Mouse (Mus musculus) adrenal gland, postnatal 25 days (tissue): ENCODE measurements around the gene Zfp704. TPM values are rescaled to one million over a fixed set of nuclear protein-coding genes. Genes with fewer than 3 reads are reported as not detected.
A peak's percentile ranks its signal among the peaks of the same experiment; 100 is the strongest.

Experiments used
- DNase-seq: peaks from one replicate; pipeline ENCODE4 v3.0.0; 2021; ENCODE audit warnings: mixed read lengths
- long read RNA-seq: library from polyadenylated mRNA; stranded (forward); transcript quantifications from one replicate; pipeline ENCODE4 v2.0.0, GENCODE M21; 2021
- total RNA-seq: library from RNA; stranded (reverse); gene quantifications from 2 replicates; pipeline ENCODE4 v1.2.3, GENCODE M21; 2021

Zfp704 gene
- 13.6 and 18.7 TPM in 2 replicates for total RNA-seq
- long read RNA-seq, full-length matches to known transcripts, result 4 of 9 reads
- long read RNA-seq, partial matches to known transcripts, result 2 of 9 reads
- long read RNA-seq, other reads (novel, unspliced or antisense), result 3 of 9 reads

GRCm38 (mm10) chr3:9609581-9610341 lies at the start of gene Zfp704:
Zfp704 (minus strand) TSS chr3:9610085.
- DNase-seq, result peak; percentile 73

DNA sequence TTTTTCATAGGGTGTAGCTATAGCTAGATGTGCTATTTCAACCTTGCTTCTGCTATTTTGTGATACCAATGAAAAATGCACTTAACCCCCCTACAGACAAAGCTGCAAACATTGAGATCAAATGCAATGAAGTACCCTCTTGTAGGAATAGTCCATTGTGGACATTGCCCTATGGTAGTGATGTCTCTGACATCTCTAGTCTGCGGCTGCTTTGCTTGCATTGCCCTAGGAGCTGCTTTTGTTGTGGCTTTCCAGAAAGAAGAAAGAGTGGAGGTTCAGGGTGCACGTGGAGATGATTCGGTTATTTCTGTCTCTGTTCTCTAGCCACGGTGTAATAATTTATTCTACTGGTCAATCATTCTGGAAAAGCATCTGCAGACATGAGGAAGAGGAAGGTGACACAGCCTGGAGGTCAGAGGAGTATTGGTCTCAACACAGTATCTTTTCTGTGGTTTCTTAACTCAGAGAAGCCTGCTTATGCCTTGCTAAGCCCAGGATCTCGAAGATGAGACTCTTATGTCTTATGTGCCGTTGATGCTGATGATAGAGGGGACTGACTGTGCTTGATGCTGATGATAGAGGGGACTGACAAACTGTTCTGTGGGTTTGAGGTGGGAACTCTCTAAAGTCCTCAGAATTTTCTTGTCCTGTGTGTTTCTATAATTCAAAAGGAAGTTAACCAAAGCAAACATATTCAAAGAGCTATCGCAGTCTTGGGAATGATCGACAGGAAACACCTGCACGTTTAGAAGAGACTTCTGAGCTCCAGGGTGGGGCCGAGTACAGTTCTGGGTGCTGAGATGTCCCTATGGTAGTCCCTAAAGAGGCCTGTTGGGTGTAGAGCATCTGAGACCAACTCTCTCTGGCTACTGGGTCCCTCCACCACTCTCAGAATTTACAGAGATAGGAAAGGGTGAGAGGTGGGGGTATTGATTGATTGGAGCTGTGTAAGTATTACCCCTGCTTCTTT lies 23.4 kb upstream of the Zfp704 start:
- DNase-seq, result no peak

GRCm38 (mm10) chr3:9629951-9630350 lies 20.1 kb upstream of the Zfp704 start:
- DNase-seq, result no peak

- DNase-seq, result no peak
Observed at GRCm38 (mm10) chr3:9628041-9628440, 18.2 kb upstream of the Zfp704 start.

- DNase-seq, result no peak
Observed at GRCm38 (mm10) chr3:9626149-9626548, 16.3 kb upstream of the Zfp704 start.

GRCm38 (mm10) chr3:9620611-9621010 lies 10.7 kb upstream of the Zfp704 start:
- no peak for DNase-seq

DNA sequence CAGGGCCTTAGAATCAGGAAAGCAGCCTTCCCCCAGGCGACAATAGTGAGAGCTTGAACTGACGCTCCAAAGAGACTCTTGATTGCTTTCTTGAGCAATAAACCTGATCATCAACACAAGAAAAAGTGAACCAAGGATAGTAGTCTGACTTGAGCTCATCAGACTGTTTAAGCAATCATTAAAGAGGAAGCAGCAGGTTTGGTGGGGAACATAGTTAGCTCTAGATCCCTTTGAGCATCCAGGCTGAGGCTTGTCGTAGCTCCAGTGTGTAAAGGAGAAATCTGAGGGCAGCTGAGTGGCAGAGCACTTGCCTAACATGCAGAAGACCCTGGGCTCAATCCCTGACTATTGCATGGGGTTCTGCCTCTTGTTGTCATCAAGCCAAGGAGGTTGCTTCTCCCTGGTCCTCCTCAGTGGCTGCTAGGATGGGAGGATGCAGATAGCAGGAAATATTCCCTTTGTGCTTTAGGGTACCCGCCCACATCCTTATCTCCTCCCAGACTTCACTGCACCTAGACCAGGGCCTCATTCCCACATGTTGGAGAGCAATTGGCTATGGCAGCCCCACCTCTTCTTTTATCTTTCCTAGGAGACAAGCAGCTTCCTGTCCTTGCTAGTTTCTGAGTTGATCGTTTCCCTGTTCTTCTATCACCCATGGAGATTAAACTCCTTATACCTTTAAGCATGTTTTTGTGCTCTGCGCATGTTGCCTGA lies 9.8 kb upstream of the Zfp704 start:
- DNase-seq, result no peak

GRCm38 (mm10) chr3:9617101-9617500 lies 7.2 kb upstream of the Zfp704 start:
- DNase-seq, result no peak

DNA sequence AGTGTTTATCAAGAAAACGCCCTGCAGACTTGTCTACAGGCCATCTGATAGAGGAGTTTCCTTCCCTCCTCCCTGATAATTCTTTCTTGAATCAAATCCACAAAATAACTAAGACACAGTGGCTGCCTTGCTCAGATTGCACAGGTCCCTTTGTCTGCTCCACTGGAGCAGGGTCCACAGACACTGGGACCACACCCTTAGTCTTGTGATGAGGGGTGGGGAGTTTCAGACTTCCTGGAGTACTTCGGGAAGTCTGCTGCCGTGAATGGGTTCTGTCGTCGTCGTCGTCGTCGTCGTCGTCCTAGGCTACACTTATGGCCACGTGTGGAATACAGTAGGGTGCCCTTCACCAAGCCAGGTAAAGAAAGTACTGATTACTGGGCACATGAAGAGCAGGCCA lies 4.8 kb upstream of the Zfp704 start:
- no peak for DNase-seq

- no peak for DNase-seq
Observed at GRCm38 (mm10) chr3:9614011-9614410, 4.1 kb upstream of the Zfp704 start.

- DNase-seq, result no peak
Observed at GRCm38 (mm10) chr3:9611226-9611625, 1.3 kb upstream of the Zfp704 start.

GRCm38 (mm10) chr3:9610426-9610825 lies 541 bp upstream of the Zfp704 start:
- no peak for DNase-seq

DNA sequence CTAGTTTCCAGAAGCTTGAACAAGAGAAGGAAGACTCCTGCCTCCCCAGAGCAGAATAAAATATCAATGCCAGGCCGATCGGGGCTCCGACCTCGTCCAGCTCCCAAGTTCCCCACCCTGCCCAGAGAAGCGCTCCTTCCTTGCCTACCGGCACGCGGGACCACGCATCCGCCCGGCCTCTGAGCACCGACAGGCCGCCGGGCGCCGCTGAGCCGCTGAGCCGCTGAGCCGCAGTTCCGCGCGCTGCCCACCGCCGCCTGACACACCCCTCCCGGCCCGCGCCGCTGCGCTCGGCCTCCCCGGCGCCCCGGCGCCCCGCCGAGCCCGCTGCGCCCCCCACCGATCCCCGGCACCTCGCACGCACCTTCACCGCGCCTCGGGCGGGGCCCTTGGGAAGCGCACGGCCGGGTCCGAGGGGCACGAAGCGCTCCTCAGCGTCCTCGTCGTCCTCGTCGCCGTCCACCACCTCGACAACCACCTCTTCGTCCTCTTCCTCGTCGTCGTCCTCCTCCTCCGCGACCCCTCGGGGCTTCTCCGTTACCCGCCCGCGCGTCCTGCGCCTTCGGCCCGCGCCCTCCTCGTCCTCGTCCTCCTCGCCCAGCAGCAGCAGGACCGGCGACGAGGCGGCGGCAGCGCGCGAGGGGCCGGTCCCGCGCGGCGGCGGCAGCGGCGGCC lies 842 bp downstream of the Zfp704 start:
- DNase-seq, result peak; percentile 58

DNA sequence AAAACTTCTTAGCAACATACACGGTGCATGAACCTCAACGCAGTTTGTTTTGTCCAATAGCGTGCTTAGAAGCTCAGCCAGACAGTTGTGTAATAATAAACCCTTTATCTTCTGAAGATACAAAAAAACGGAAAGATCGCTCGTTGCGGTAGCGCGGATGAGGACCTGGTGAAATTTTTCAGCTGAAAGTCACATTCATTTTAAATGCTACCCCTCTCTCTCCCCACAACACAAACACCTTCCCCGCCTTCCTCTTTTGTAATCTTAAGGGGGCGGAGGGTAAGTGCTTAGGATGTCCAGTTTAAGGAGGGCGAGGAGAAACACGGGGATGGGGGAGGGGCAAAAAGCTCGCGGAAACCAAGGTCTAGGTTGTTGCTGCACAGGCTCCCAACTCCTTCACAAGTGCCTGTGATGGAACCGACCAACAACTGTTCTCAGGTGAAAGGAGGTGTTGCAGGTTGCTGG lies 1.4 kb downstream of the Zfp704 start:
- DNase-seq, result peak; percentile 39

- DNase-seq, result no peak
Observed at GRCm38 (mm10) chr3:9607686-9608085, 2.2 kb downstream of the Zfp704 start.

- DNase-seq, result no peak
Observed at GRCm38 (mm10) chr3:9605784-9606706, 3.8 kb downstream of the Zfp704 start.

DNA sequence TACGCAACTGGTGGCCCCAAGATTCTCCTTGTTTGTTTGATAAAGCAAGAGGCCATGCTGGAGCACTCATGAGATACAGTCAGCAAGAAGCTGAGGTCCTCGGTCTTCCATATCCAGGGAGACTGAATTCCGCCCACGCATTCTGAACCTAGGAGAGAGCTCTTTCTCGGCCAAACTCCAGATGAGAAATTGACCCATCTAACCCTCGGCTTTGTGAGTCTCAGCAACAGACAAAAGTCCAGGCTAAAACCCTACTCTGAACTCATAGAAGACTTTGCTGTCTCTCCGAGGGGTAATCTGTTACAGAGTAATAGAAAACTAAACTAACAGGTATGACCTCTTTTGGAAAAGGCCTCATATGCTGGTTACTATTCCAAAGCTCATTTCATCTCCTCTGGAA lies 4.9 kb downstream of the Zfp704 start:
- DNase-seq, result no peak

GRCm38 (mm10) chr3:9603866-9604265 lies 6.0 kb downstream of the Zfp704 start:
- no peak for DNase-seq

DNA sequence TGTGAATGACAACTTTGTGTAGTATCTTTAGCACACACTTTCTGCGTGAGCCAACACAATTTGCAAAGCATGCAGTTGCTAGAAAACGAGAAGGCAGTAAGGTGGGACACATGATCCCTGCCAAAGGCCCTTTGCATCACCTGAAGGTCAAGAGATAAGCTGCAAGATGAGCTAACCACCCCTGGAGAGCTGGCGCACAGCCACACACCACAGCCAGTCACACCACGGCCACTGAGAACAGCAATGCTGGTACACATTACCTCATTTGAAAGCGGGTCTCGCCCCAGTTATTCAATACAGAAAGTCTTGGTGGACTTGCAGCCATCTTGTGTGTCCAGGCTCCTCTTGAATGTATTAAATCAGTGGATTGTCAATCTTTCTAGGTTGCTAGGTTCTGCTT lies 9.3 kb downstream of the Zfp704 start:
- peak; percentile 22 for DNase-seq

- DNase-seq, result no peak
Observed at GRCm38 (mm10) chr3:9599738-9600410, 10.0 kb downstream of the Zfp704 start.
